In genomic region chr2:174330616-174331191, GRCm38 (mm10) we compare ENCODE assay signal across 8 mouse cellular contexts. TPM values are rescaled to one million over a fixed set of nuclear protein-coding genes. Genes with fewer than 3 reads are reported as not detected.
DNase-seq lines count a peak whose midpoint lies in the region; ATAC-seq and TF ChIP-seq lines count a peak whose summit lies in the region.

No protein-coding gene starts in this region.

- WGBS in forebrain, embryonic 10.5 days, result under 1% methylated on average over 35 of the region's 48 CpGs
- under 1% methylated on average over 42 of the region's 48 CpGs for WGBS in heart, embryonic 15.5 days
- WGBS in lung, embryonic 15.5 days, result under 1% methylated on average over 45 of the region's 48 CpGs

- peaks cover 4% of the 10 kb centered on the region; the same call in 1 of the 2 replicates for H3K36me3 ChIP-seq in E14TG2a.4 (ENCODE audit: insufficient read depth, low read length)
- peaks cover 38% of the 10 kb centered on the region for H3K36me3 ChIP-seq in forebrain, embryonic 10.5 days (replicated peaks)
- H3K36me3 ChIP-seq in heart, embryonic 15.5 days, result no peaks in the 10 kb centered on the region
- peaks cover 4% of the 10 kb centered on the region; the same call in 1 of the 2 replicates for H3K36me3 ChIP-seq in lung, embryonic 15.5 days

- peak overlapping the region; percentile 86 for H3K4me3 ChIP-seq in E14TG2a.4 (replicated peaks; ENCODE audit: low read length)
- H3K4me3 ChIP-seq in brown adipose tissue, adult 24 weeks (ENCODE audit: insufficient read depth, low read depth, low read length), result peak overlapping the region; percentile 84
- peak overlapping the region; percentile 98 for H3K4me3 ChIP-seq in forebrain, embryonic 10.5 days
- H3K4me3 ChIP-seq in heart, embryonic 15.5 days, result peak overlapping the region; percentile 97
- H3K4me3 ChIP-seq in lung, embryonic 15.5 days, result peak overlapping the region; percentile 98

- ATAC-seq in heart, embryonic 15.5 days (replicated peaks; ENCODE audit: insufficient number of reproducible peaks, insufficient read depth, low FRiP score, low read depth), result peak; percentile 56
- ATAC-seq in lung, embryonic 15.5 days (ENCODE audit: borderline replicate concordance, extremely low read depth, low FRiP score, low TSS enrichment), result peak; percentile 44

- peaks cover 37% of the 10 kb centered on the region for H3K27me3 ChIP-seq in E14TG2a.4 (ENCODE audit: insufficient read depth, low read length)
- peaks cover 5% of the 10 kb centered on the region; the same call in 1 of the 2 replicates for H3K27me3 ChIP-seq in forebrain, embryonic 10.5 days (ENCODE audit: poor library complexity, severe bottlenecking)
- no peaks in the 10 kb centered on the region for H3K27me3 ChIP-seq in heart, embryonic 15.5 days
- no peaks in the 10 kb centered on the region for H3K27me3 ChIP-seq in lung, embryonic 15.5 days

- H3K9me3 ChIP-seq in E14TG2a.4 (ENCODE audit: low read length), result no peaks in the 10 kb centered on the region
- H3K9me3 ChIP-seq in forebrain, embryonic 10.5 days, result peaks cover 22% of the 10 kb centered on the region
- H3K9me3 ChIP-seq in heart, embryonic 15.5 days (replicated peaks), result no peaks in the 10 kb centered on the region
- H3K9me3 ChIP-seq in lung, embryonic 15.5 days, result no peaks in the 10 kb centered on the region

- H3K27ac ChIP-seq in brown adipose tissue, adult 24 weeks (replicated peaks; ENCODE audit: low read depth, low read length), result peak overlapping the region; percentile 90
- H3K27ac ChIP-seq in forebrain, embryonic 10.5 days, result peak overlapping the region; percentile 100
- peak overlapping the region; percentile 100 for H3K27ac ChIP-seq in heart, embryonic 15.5 days
- H3K27ac ChIP-seq in lung, embryonic 15.5 days, result peak overlapping the region; percentile 98

- TF ChIP-seq CTCF in E14TG2a.4 (conservative IDR thresholded peaks at IDR 0.05; ENCODE audit: low read length), result no peak

- H3K9ac ChIP-seq in heart, embryonic 15.5 days, result peak overlapping the region; percentile 100
- peak overlapping the region; percentile 99 for H3K9ac ChIP-seq in lung, embryonic 15.5 days

- H3K4me2 ChIP-seq in heart, embryonic 15.5 days, result peak overlapping the region; percentile 70
- H3K4me2 ChIP-seq in lung, embryonic 15.5 days, result peak overlapping the region; percentile 66

- DNase-seq in forebrain, embryonic 10.5 days (ENCODE audit: extremely low spot score, low spot score), result peak; percentile 80
- DNase-seq in kidney, postnatal 10 days, result peak; percentile 87
- peak; percentile 31 for DNase-seq in ovary, adult 18-20 months (ENCODE audit: low spot score)
- DNase-seq in thymus, postnatal 10 days (ENCODE audit: low spot score in 2 of 2), result peak; percentile 64 to 67

- peaks cover 55% of the 10 kb centered on the region for H3K4me1 ChIP-seq in E14TG2a.4 (replicated peaks; ENCODE audit: low read depth, low read length)
- H3K4me1 ChIP-seq in brown adipose tissue, adult 24 weeks (ENCODE audit: control insufficient read depth, insufficient read depth, insufficient read length, low read length), result peaks cover 16% of the 10 kb centered on the region
- peaks cover 72% of the 10 kb centered on the region for H3K4me1 ChIP-seq in forebrain, embryonic 10.5 days
- peaks cover 48% of the 10 kb centered on the region for H3K4me1 ChIP-seq in heart, embryonic 15.5 days (replicated peaks)
- peaks cover 50% of the 10 kb centered on the region for H3K4me1 ChIP-seq in lung, embryonic 15.5 days

RNA-seq across cellular contexts. Expression of gene Gm20721, which starts 15.8 kb away (rescaled TPM):
- polyA plus RNA-seq in brown adipose tissue, adult 24 weeks (2012; ENCODE audit: insufficient read depth, insufficient read length, missing spikeins), result 15.6 and 22.2 TPM in 2 replicates
- polyA plus RNA-seq in forebrain, embryonic 10.5 days (2016; fragmentation: Nextera tagmentation; extraction: Ambion mirVana), result 5.9 and 8.1 TPM in 2 replicates
- polyA plus RNA-seq in heart, embryonic 15.5 days (2015; fragmentation: Nextera tagmentation; extraction: Ambion mirVana), result 17.1 and 32.0 TPM in 2 replicates
- polyA plus RNA-seq in lung, embryonic 15.5 days (2015; fragmentation: Nextera tagmentation; extraction: Ambion mirVana), result 25.3 and 26.4 TPM in 2 replicates

RNA-seq across cellular contexts. Expression of gene Gnas, which starts 46.6 kb away (rescaled TPM):
- polyA plus RNA-seq in brown adipose tissue, adult 24 weeks (2012; ENCODE audit: insufficient read depth, insufficient read length, missing spikeins), result 2,899 and 4,504 TPM in 2 replicates
- polyA plus RNA-seq in forebrain, embryonic 10.5 days (2016; fragmentation: Nextera tagmentation; extraction: Ambion mirVana), result 880 and 928 TPM in 2 replicates
- polyA plus RNA-seq in heart, embryonic 15.5 days (2015; fragmentation: Nextera tagmentation; extraction: Ambion mirVana), result 1,401 and 1,438 TPM in 2 replicates
- polyA plus RNA-seq in lung, embryonic 15.5 days (2015; fragmentation: Nextera tagmentation; extraction: Ambion mirVana), result 2,028 and 2,095 TPM in 2 replicates

Comparison
In these comparisons a context has a peak if more than half of its experiments do, and no peak if none do; other contexts are left out.
1. Peak in every context shown above with its lines: DNase-seq, ATAC-seq, H3K4me3 ChIP-seq and H3K27ac ChIP-seq.
2. DNase-seq: peak in every context shown above with its lines; median percentile 87 in kidney, postnatal 10 days; 80 in forebrain, embryonic 10.5 days; 66 in thymus, postnatal 10 days; 31 in ovary, adult 18-20 months.